Mouse (Mus musculus) heart, adult 18-20 months (tissue): ENCODE measurements around the gene Dock1. TPM values are rescaled to one million over a fixed set of nuclear protein-coding genes. Genes with fewer than 3 reads are reported as not detected.

Experiments
- DNase-seq, 2 experiments: peaks; one replicate each; pipeline ENCODE4 v3.0.0; 2021 to 2022; ENCODE audit warnings: mixed read lengths in 1 of 2
- total RNA-seq, 2 experiments: library from RNA; stranded (reverse); gene quantifications; 2 replicates each; pipeline ENCODE4 v1.2.3; 2021

The Dock1 gene
- total RNA-seq, 2 experiments from 2014 or later, result 26.8 to 28.4 TPM

DNA sequence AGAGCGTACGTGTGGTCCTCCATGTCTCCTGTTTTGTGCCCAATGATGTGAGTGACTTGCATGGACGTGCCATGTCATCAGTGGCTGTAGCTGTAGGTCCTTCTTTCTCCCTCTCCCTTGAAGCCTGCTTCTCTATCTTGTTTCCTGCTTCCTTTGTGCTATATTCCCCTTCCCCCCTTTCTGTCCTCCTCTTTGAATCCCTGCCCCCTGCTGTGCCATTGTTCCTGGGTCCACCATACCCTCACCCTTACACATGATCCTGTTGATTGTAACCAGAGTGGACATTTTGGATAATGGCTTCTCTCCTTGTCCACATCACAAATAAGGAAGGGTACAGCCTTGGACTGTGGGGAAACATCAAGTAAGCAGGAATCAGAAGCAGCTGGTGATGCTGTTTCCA lies 81.0 kb downstream of the Dock1 start:
- no peak for DNase-seq

DNA sequence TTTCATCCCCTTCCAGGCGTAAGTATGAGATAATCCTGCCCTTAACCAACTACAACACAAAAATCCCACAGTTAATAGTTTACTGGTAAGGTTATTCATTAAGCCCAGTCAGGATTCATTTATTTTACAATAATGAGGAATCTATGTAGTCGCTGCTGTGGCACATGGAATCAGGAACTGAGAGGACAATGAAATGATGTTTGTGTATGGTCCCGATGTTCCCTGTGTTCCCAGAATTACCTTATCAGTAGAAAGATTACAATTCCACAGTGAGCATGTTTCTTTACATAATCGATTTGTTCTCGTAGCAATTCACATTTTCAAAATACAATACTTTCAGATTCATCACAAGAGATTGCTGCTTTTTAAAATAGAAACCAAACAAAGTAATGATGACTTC lies 83.0 kb downstream of the Dock1 start:
- no peak for DNase-seq

DNA sequence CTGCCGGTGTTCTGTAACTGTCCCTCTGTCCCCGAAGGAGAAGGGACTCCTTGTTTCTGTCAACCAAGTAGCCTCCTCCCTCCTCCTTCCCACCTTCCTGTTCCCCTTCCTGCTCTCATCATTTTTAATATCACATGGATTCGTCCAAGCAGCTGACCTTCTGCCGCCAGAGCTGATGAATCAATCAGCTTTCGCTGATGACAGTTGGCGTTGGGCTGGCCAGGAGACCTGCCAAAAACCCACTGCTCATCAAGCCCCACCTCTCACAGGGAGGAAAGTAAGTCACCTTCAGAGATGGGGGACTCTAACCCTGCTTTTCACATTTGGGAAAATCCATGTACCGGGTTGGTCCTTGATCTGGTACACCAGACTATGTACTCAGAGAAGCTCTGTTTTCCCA lies 87.2 kb downstream of the Dock1 start:
- DNase-seq, result no peak

DNA sequence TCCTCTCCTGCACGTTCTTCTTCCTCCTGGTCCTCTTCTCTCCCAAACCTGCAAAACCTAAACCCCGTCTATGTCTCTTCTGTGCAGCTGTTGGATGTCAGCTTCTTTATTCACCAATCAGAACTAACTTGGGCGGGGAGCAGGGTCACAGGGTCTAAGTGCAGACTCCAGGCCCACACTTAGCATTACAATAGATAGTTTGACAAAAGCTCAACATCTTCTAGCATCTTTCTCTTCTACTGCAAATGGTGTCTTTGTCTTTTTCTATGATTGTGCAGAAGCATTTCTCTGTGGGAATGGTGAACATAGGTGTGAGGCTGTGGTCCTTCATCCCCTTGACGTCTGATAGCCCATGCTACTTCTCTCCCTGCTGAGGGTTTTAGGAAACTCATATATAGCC lies 91.3 kb downstream of the Dock1 start:
- no peak for DNase-seq

DNA sequence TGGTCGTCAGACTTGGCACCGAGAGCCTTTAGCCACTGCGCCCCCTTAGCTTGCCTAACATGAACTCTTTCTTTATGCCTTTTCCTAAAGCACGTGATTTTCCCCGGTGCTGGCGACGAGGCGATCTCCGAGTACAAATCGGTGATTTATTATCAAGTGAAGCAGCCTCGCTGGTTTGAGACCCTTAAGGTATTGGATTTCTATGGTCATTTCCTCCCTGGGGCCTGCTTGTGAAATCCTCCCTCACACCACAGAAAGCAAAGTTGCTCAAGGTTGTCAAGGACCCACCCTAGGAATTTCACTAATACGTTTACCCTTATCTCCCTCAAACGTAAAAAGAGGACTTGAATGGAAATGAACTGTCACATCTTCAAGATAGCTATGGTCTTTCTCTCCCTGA lies 94.7 kb downstream of the Dock1 start:
- DNase-seq, result no peak

DNA sequence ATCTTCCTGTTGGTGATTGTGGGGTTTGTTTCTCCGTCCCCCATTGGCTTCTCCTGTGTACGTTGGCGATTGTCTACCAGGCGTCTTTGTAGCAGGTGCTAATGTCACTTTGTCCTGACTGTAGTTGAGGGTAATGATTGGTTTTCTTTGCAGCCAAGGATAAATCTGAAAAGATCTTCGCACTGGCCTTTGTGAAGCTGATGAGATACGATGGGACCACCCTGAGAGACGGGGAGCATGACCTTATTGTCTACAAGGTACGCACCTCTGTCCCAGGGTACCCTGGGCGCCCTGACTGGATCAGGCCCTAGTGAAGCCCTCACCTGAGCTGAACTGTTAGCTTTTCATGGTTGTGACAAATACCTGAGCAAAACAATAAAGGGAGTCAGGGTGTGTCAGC lies 100.9 kb downstream of the Dock1 start:
- no peak for DNase-seq

DNA sequence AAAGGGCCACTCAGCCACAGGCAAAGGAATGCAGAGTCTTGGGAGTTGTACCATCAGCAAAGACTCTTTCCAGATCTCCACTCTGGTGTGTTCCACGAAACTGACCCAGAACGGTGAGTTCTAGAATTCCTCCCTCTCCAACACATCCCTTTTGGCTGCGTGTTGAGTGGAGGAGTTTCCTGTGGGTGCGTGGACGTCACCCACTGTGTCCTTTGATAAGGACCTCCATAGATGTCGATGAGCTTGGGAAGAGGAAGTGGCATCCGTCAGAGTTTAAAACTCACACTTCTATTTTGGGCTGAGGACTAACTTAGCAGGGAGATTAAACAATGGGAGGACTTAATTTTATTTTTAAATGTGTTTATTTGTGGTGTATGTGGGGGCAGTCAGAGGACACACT lies 101.9 kb downstream of the Dock1 start:
- DNase-seq, result peak; percentile 8 to 27

DNA sequence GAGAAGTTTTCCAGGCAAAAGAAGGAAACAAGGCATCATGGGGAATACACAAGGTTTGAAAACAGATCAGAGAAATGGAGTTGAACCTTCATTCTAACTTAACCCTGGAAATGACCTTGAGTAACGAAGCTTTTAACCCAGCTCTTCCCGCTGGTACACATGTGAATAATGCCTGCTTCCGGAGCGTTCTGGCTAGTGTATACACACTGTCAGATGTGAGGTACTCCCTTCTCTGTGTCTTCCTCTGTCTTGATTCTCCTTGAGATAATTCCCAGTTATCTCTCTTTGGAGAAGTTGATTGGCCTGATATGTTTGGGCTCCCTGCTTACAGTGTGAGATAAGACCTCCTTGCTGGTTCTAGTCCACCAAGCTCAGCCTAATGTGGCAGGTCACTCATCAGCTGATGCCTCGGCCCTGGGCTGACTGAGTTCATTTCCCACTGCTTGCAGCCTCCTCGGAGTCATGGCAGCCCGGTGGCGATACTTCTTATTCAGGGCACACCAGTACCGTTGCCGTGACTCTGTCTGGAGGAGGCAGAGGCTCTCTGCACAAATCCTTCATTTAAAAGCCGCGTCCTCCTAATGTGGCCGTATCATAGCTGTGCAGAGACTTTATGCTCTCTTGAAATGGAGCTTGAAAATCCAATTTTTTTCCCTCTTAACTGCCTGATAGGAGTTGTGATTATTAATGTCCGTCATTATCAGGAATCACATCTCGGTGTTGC lies 102.6 kb downstream of the Dock1 start:
- DNase-seq, result no peak

DNA sequence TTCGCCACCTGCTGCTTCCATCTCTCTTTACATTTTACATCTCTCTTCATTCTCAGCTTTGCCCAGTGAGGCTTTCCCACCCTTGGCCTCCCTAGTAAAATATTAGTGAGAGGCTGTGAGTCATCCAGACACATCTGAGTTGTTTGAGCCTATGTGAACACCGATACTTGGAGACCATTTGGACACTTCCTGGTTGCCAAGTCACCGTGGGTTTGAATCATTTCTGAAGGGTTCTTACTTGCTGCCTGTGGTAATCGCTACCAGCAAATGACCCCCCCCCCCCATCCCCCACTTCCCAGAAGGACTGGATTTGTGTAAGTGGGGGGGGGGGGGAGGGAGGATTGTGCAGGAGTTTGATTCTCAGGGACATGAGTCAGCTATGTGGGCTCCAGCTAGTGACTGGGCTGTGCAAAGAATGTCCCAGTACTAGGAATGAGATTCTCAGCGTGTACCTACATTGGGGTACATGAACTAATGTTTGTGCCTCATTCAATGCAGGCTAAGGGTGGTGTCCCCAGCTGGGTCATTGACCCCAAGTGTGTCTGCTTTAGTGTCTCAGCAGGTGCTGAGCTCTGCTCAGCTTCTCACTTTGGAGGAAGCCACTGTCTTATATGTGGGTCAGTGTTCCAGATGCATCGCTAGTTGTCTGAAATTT lies 103.4 kb downstream of the Dock1 start:
- DNase-seq, result no peak

DNA sequence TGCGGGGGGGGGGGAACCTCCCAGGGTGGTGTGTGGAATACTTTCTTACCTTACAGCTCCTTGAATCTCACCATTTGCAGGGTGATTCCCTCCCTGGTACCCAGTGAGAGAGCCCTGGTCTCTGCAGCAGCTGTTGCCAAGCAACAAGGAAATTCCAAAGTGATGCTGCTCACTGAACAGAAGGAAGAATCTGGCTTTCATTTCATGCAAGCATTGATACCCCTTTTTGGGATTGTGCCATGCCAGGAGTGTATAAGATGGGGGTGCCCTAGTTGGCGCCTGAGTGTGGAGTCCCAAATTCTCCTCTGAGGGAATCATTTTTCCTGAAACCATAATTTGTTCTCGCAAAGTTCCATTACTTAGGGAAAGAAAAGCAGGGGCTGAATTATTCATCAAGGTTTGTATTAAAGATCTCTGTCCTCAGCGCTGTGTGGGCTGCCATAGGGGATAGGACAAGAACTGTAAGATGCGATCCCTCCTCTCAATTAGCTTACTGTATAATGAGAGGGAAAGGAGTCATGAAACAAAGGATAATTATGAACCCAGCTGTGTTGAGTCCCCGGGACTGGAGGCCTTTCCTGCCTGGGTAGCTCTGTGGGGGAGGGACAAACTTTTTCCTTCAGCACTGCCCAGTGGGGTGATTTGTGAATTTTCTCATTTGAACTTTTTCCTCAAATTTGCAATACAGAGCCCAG lies 104.2 kb downstream of the Dock1 start:
- DNase-seq, result no peak

DNA sequence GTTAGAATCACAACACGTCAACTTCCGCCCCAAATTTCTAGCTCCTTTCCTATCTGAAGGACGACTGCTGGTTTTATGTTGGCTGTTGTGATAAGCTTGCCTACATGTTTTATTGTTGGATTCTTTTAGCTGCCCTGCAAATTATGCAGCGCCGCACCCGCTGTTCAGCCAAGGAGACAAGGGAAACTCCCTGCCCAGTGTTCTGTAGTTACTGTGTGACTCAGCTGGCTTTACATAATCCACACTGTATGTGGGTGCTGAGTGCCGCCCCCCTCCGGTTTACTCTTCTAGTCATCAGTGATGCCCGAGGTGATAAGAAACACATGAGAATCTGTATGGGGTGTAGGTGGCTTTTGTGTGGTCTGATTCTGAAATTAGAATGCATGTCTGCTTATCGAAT lies 105.2 kb downstream of the Dock1 start:
- DNase-seq, result no peak

DNA sequence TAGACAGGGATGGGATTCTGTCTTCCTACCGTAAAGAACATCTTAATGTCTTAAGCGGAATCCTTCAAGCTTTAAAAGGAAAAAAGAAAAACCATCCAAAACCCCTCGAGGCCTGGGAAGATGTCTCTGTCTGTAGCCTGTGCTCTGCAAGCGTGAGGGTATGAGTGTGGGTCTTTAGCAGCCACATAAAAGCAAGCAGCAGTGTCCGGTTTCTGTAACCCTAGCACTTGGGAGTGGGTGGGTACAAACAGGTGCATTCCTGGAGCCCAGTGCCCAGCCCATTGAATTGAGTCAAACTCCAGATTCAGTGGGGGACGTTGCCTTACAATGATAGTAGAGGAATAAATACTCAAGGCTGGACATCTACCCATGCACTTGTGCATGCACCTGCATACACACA lies 105.9 kb downstream of the Dock1 start:
- DNase-seq, result no peak

DNA sequence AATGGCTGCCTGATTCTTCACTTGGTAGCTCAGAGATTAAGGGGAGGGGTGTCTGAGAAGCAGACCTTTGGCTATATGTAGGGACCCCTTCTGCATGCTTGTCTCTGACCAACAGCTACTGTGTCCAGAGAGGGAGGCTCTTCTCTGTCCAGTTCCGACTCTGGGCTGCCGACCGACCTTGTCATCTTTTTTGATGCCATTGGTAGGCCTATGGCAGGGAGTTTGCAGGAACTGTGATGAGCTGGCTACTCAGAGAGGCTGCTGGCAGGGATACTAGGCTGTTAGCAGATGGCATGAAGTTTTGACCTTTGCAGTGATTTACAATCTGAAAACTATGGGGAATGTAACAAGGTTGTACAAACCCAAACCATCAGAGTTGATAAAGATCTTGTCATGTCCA lies 109.3 kb downstream of the Dock1 start:
- no peak for DNase-seq

DNA sequence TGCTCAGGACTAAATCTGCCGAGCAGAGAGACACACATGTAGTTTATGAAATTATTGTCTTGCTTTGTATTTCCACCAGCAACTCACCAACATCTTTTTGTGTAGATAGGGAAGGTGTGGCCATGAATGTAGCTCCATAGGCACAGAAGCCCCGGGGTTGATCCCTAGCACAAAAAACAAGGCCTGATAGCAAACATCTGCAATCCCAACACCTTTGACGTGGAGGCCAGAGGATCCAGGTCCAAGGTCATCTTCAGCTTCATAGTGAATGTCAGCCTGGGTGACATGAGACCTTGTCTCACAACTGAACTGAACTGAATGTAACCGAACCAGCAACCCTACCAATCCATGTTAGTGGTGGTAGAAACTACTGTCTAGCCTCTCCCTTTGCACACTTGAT lies 116.7 kb downstream of the Dock1 start:
- DNase-seq, result no peak

DNA sequence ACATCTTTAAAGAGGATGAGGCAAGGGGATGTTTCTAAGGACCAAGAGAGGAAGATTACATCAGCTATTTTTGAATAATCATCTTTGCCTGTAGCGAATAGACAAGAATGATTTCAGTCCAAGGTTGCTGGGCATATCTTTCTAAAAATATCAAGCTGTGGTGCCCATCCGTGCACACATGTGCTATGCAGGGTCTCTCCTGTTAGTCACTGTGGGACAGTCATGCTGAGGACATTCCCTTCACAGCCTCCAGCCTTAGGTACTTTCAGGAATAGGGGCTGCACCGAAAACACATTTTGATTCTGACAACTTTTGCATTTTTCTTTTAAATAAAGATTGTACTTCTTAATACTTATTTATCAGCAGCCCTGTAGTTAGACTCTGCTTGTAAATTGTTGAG lies 124.4 kb downstream of the Dock1 start:
- no peak for DNase-seq

DNA sequence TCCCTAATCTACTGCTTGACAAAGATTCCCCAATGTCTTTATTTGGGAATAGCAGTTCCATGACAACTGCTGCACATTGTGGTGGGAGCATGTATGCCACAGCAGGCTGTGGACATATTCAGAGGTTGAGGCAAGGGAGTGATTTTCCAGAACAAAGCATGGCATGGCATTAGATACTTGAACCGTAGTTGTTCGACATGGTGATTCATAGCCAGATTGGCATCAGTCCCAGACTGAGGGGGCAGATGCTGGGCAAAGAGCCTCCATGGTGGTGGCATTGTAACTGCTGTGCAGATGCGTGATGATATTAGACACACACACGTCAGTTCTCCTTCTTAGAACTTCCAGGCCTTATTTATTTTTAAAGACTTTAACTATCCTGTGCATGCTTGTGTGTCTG lies 129.6 kb downstream of the Dock1 start:
- peak in 1 of 2 experiments; percentile 5 for DNase-seq

DNA sequence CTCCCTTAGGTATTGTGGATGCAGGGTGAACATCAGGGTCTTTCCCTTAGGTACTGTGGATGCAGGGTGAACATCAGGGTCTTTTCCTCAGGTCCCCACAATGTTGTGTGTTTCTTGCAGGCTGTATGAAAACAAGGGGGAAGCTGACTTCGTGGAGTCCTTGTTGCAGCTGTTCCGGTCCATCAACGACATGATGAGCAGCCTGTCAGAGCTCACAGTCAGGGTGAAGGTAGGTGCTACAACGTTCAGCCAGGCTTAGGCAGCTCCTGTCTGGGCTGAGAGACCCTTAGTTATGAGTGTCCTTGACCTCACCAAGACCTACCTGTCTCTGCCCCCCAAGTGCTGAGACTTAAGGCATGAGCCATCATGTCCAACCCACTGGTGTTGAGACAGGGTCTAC lies 134.0 kb downstream of the Dock1 start:
- no peak for DNase-seq

DNA sequence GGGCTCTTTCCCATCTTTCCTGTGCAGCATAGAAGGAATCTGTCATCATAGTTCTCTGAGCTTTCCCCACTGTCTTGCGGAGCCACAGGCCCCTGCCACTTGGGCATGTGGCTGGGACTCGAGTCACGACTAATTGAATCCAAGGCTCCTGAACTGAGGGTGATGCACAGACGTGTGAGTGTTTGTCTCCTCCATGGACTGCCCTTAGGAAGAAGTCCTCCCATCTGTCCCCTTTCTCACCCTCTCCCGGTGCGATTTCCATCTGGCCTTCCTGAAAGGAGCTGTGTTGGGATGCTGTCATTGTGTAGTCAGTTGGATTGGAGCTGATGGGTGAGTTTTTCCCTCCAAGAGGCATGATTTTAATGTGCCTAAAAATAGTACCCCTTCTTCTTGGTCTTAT lies 136.3 kb downstream of the Dock1 start:
- DNase-seq, result no peak

DNA sequence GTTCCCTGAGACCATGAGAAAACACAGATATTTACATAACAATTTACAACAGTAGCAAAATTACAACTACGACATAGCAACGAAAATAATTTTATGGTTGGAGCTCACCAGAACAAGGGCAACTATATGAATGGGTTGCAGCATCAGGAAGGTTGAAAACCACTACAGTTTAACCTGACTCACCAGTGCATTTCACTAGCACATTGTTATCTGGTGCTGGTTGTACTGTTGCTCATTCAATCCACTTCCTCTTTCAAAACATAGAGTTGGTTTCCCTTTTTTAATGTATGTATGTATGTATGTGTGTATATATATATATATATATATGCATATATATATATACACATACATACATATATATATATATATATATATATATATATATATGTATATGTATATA lies 138.0 kb downstream of the Dock1 start:
- no peak for DNase-seq

DNA sequence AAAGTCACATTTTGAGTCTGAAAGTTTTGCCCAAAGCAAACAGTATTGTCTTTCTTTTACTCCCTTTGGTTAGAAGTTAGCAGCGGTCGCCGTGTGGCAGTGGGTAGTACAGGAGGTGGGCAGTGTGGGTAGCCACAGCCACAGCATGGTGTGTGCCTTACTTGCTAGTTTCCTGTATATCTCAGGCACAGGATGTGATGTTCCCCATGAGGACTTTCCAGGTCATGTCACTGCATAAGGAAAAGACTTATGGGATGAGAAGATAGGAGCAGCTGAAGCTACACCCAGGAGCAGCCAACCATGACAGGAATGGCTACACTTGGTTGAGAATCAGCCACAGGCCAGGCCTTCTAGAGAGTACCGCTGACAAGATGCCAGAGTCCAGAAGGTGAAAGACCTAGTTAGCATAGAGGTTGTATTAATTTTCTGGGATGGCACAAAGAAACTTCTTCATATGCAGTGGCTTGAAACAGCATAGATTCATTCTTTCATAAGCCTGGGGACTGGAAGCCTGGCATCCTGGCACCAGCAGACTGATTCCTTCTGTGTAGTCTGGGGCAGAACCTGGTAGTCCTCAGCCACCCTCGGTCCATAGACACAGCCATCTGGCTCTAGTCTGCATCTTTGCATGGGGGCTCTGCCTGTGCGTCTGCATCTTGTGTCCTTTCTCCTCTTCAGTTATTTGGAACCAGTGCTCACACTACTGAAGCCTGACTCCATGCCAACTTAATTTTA lies 139.0 kb downstream of the Dock1 start:
- DNase-seq, result no peak

DNA sequence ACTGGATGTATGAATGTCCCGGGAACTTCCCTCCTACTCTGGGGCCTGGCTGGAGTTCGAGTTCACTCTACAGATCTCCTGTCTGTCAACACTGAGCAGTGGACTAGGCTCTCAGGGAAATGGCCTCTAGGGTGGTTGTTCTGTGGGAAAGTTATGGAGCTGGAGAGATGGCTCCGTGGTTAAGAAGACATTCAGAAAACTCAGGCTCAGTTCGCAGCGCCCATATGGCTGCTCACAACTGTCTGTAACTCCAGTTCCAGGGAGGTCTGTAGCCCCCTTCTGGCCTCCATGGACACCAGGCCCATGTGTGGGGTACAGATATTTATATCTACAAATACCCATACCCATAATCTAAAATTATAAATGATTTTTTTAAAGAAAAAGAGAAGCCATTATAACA lies 148.0 kb downstream of the Dock1 start:
- no peak for DNase-seq

DNA sequence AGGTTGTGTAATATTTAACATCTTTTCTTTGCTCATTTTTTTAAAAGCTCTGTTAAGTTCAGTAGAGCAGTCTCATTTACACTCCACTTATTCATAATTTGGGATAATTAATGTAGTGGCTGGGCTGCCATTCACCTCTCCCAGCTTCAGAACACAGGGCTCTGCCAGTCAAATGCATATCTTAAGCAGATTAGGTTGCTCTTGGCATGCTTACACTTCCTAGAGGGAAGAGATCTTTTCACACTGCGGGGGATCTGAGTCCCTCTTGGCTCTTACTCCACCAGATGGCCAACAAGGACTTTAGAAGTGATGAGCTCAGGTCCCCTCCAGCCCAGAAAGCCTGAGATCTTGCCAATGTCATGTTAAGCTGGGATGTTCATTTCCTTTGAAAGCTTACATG lies 150.8 kb downstream of the Dock1 start:
- no peak for DNase-seq

DNA sequence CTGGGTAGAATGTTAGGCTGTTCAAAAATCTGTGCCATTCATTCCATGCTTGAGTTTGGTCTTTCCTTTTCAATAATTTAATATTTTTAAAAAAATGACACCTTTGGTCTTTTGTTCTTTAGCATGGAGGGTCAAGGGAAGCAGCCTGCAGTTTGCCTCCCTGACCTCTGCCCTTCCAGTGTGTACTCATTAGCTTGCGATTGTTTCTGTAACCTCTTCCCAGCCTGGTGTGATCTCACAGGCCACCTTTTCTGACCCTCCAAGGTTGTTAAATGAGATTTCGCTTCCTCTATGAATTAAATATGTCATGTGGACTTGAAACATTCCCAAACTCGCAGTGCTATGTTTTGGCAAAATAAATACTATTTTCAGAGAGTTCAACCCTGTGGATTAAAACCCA lies 151.6 kb downstream of the Dock1 start:
- no peak for DNase-seq
